Mouse (Mus musculus) adrenal gland, postnatal 25 days (tissue): ENCODE data around the gene Vps13d. TPM values are rescaled to one million over a fixed set of nuclear protein-coding genes. Genes with fewer than 3 reads are reported as not detected.
"Not testable (repeated sequence)": the region's sequence is repeated elsewhere in the genome, so short reads cannot be mapped to it uniquely, and the experiment has no call there.

ENCODE experiments used
- DNase-seq: peaks from one replicate; pipeline ENCODE4 v3.0.0; 2021; ENCODE audit warnings: mixed read lengths
- total RNA-seq: library from RNA; stranded (reverse); gene quantifications from 2 replicates; pipeline ENCODE4 v1.2.3, GENCODE M21; 2021

Vps13d gene
- total RNA-seq, 1 experiment from 2014 or later, result 73.1 TPM

DNA sequence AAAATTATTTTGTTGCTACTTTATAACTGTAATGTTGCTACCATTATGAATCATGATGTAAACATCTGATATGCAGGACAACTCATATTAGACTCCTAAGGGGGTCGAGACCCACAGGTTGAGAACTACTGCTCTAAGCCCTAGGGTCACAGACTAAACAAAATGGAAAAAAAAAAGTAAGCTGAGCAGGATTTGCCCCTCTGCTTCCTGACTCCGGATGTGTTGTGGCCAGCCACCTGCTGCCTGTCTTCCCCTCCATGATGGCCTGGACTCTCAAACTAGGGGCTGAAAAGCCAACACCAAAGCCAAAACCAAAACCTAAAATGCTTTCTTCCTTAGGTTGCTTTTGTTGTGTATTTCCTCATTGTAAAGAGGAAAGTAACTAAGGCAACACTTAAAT is 16.3 kb upstream of the Vps13d start:
- no peak for DNase-seq

DNA sequence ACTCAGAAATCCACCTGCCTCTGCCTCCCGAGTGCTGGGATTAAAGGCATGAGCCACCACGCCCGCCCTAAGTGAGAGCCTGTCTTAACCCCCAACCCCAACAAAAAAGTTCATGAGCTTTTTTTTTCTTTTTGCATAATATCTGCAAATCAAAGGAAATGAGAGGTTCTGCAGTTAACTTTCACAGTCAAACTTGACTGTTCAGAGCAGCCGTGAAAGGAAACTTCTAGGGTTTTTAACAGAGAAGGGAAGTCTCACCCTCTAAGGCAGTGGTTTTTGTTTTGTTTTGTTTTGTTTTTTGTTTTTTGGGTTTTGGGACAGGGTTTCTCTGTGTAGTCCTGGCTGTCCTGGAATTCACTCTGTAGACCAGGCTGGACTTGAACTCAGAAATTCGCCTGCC is 15.8 kb upstream of the Vps13d start:
- DNase-seq, result no peak

DNA sequence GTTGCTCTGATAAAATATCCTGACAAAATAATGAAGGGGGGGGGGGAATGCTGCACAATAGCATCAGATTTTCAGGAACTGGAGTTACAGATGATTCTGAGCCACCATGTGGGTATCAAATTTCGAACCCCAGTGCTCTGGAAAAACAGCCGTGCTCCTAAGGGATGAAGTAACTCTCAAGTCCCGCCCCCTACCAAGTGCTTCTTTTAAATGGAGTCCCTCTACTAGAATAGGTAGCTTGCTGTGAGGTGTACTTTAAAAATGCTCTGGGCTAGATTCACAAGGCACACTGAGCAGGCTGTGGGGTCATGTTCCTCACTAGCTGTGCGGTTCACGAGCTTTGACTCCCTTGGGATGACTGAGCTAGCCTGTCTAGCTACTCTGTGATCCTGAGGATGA is 14.9 kb upstream of the Vps13d start:
- no peak for DNase-seq

DNA sequence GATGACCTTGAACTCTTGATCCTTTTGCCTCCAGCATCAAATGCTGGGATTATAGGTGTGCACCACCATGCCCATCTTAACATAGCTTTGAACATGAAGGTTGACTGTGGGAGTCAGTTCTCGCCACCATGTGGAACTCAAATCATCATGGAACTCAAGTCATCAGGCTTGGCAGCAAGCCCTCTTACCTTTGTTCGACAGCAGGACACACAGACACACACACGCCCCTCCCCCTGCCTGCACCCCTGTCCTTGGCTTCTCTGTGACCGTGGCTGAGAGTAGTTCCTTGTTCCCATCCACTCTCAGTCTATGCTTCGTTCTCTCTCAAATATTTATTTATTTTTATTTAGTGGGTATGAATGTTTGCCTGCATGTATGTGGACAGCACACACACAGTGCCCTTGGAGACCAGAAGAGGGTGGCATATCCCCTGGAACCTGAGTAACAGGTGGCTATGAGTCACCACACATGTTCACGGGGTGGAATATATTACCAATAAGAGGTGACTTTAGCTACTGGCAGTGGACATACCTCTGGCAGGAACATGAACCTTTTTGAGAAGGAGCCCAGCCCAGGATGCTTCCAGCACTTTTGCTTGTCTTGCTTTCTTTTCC is 14.4 kb upstream of the Vps13d start:
- DNase-seq, result no peak

DNA sequence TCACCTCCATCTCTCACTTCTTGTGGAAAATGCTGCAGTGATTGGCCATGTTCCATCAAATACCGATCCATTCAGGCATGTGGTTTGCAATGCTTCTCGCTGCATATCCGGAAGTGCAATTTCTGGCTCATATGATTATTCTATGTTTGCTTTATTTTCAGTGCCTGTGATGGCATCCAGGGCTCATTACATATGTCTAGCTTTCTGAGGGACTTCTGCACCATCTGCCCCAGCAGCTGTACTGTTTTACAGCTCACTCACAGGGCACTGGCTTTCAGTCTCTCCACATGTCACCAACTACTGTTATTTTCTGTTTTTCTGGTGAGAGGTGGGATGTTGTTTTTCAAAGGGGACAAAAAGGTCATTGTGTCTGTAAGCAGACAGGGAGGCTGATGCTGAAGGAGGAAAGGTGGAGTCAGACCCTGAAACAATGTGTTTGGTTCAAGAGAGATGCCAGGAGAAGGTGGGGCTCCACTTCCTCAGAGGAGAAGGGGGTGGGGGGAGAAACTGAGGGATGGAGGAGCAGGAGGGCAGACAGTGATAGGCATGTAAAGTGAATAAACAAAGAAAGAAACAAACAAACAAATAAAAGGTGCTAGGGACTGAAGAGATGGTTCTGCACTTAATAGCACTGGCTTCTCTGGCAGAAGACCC is 13.0 kb upstream of the Vps13d start:
- no peak for DNase-seq

- DNase-seq, result no peak
Measured at GRCm38 (mm10) chr4:145204779-145205178, 10.0 kb upstream of the Vps13d start.

GRCm38 (mm10) chr4:145203305-145203704 is 8.5 kb upstream of the Vps13d start:
- no peak for DNase-seq

GRCm38 (mm10) chr4:145201424-145201823 is 6.6 kb upstream of the Vps13d start:
- DNase-seq, result no peak

DNA sequence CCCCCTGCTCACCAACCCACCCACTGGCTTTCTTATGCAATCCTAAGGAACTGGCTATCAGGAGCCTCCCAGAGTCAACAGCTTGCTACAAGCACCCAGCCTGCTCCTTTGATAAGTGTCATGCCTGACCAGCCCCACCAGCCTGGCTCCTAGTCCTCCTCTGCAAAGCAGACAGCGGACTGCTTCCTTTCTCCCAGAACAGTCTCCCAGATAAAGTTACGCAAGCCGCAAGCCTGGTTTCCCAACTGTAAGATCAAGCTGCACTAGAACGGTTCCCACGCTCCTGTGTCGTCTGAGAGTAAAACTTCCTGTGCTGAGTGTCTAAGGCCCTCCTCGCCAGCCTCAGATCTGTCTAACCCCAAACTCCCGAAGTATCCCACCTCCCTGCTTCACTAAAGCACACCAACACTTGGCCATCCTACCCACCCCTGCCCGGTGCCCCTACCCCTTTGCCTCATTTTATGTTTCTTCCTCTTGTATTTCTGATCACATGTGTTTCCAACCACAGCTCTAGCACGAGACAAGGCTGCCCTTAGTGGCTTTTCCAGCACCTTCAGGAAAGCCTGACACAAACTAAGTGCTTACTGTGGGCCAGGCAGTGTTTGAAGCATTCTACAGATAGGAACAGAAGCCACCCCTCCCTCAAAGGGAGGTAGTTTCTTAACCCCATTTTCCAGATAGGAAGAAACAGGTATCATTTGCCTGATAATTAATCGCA is 5.3 kb upstream of the Vps13d start:
- DNase-seq, result peak; percentile 32

GRCm38 (mm10) chr4:145196586-145196985 is 1.8 kb upstream of the Vps13d start:
- DNase-seq, result peak; percentile 24

- DNase-seq, result no peak
Measured at GRCm38 (mm10) chr4:145195172-145195571, 367 bp upstream of the Vps13d start.

DNA sequence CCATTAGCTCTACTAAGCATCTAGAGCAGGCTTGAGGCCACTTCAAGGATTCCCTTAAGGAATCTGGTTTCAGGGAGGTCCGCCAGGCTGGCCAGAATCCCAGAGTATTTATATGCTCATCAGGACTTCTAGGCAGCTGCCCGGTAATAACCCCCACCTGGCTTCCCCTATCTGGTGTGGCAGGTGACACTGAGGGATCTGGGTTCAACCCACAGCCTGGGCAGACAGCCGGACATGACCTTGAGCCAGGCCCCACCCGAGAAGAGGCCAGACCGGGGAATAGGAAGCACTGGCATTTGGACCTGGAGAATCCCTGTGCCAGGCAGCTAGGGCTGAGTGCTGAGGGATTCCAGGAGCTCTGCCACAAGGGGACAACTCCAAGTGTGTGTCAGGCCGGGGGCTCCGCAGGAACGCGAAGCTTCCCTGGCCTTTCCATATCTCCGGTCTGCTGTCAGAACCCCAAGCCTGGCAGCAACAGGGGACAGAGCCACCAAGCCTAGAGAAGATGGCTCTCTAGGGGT is 754 bp downstream of the Vps13d start:
- DNase-seq, result peak; percentile 66

DNA sequence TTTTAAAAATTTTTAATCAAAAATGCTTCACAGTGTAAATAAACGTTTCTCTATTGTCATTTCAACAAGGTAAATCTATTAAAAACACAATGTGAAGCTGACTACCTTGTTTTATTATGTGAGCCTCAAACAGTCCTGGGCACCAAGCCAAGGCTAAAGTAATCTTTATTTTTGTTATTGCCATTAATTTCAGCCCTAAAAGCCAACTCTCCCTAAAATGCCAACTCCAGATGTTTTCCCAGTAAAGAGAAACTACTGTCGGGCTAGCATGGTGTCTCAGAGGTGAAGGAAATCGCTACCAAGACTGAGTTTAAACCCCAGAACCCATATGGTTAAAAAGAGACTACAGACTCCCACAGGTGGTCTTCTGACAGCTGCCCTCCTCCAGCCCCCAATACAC is 1.4 kb downstream of the Vps13d start:
- DNase-seq, result no peak

GRCm38 (mm10) chr4:145192686-145193085 is 2.1 kb downstream of the Vps13d start:
- DNase-seq, result peak; percentile 55

DNA sequence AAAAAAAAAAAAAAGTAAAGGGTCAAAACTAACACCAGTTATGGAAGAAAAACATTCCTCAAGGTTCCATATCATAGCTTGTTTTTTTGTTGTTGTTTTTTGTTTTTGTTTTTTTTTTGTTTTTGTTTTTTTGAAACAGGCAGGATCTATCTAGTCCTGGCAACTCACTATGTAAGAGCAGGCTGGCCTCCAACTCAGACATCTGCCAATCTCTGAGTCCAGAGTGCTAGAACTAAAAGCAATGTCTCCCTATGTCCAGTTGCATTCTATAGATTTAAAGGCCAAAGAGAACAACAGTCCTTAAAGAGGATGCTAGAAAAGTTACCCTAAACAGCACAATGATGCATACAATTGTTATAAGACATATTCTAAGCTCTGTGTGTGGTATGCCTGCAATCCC is 6.2 kb downstream of the Vps13d start:
- no peak for DNase-seq

DNA sequence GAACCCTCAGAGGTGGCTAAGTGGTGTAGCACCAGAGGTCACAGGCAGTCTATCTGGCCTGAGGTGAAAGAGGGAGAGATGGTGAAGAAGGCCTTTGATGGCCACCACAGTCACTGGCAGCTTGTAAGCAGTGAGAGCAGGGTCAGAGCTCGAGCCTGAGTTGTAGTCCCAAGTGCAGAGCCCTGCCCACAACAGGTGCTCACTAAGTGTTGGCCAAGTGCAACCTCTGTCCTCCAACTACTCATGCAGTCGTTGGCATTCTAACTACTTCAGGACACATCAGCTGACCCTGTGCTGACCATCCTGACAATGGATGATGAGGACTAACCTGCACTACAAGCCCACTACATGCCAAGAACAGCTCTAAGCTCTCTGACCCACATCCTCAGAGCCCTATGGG is 7.2 kb downstream of the Vps13d start:
- DNase-seq, result no peak

DNA sequence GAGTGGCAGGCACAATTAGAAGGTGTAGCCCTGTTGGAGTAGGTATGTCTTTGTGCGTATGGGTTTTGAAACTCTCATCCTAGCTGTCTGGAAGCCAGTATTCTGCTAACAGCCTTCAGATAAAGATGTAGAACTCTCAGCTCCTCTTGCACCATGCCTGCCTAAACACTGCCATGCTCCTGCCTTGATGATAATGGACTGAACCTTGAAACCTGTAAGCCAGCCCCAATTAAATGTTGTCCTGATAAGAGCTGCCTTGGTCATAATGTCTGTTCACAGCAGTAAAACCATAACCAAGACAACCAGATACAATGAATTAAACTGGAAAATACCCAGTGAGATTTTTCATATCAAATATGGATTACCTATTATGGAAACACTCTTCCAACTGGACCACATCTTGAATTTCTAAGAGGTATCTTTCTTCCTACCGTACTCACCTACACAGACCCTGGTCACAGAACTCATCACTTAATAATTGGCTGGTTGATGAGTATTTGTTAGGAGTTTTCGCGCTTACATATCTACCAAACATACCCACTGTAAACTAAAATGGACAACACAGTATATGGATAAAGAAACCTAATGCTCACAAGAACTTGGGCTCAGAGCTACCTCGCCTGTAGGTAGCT is 15.8 kb downstream of the Vps13d start:
- no peak for DNase-seq

GRCm38 (mm10) chr4:145165542-145165941 is 29.3 kb downstream of the Vps13d start:
- DNase-seq, result not testable (repeated sequence)

GRCm38 (mm10) chr4:145164111-145164510 is 30.7 kb downstream of the Vps13d start:
- DNase-seq, result peak; percentile 65

DNA sequence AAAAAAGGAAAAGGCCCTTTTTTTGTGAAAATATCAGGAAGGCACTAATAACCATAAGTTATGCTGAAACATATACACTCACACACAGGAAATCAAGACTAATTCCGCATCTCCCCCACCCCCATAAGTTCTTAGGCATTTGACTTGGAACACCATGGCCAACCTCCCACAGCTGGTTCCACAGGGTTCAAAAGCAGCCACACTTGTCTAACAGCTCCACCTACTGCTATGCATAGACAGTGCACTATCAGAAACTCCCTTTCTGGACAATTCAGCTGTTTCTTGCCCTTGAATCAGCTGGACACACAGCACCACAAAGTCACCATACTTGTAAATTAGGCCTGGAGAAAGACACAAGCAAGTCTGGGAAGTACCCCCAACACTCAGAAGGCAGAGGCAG is 33.6 kb downstream of the Vps13d start:
- no peak for DNase-seq

- peak; percentile 46 for DNase-seq
Measured at GRCm38 (mm10) chr4:145155956-145156355, 38.8 kb downstream of the Vps13d start.

DNA sequence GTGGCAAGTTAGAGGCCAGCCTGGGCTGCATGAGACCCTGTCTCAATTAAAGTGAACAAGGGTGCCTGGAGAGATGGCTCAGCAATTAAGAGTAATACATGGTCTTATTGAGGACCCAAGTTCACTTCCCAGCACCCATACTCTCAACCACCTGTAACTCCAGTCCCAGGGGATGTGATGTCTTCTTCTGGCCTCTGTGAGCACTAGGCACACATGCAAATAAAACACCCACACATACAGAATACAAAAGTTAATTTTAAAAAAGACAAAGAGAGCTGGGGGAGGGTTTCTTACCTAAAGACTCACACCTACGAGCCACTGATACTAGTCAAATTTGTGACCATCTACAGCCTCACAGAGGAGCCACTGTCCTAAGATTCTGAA is 43.7 kb downstream of the Vps13d start:
- no peak for DNase-seq
